In genomic region chr6:34346096-34346898, GRCm38 (mm10) we compare ENCODE assay signal across 7 mouse cellular contexts. TPM values are rescaled to one million over a fixed set of nuclear protein-coding genes. Genes with fewer than 3 reads are reported as not detected.
A peak's percentile ranks its signal among the peaks of the same experiment; 100 is the strongest.
DNase-seq lines count a peak whose midpoint lies in the region; ATAC-seq lines count a peak whose summit lies in the region.

No protein-coding gene starts in this region.

- 48% methylated on average over 14 of the region's 14 CpGs for WGBS in intestine, embryonic 14.5 days
- 50% methylated on average over 14 of the region's 14 CpGs for WGBS in midbrain, embryonic 13.5 days

- no peak overlapping the region for H3K4me3 ChIP-seq in intestine, embryonic 14.5 days (ENCODE audit: low read depth, low read length)
- H3K4me3 ChIP-seq in midbrain, embryonic 13.5 days (replicated peaks) = no peak overlapping the region

- peak; percentile 56; the same call in 1 of the 2 replicates for ATAC-seq in intestine, embryonic 14.5 days (replicated peaks; ENCODE audit: low FRiP score, low TSS enrichment, low read depth)
- ATAC-seq in midbrain, embryonic 13.5 days = peak; percentile 89

- H3K9me3 ChIP-seq in intestine, embryonic 14.5 days (ENCODE audit: control insufficient read depth, low read length) = no peaks in the 10 kb centered on the region
- no peaks in the 10 kb centered on the region for H3K9me3 ChIP-seq in midbrain, embryonic 13.5 days

- intact Hi-C loops in gastrocnemius, postnatal 36 days (cut with DNase I) = loop anchor here (1.0 kb wide), 1 partner anchor 53 kb away; no protein-coding TSS in a partner anchor
- intact Hi-C loops in left cerebral cortex, postnatal 10 days (cut with DNase I) = loop anchor here (2.0 kb wide), 1 partner anchor 53 kb away; no protein-coding TSS in a partner anchor

- no peak overlapping the region for H3K4me2 ChIP-seq in intestine, embryonic 14.5 days (ENCODE audit: low read length)
- no peak overlapping the region for H3K4me2 ChIP-seq in midbrain, embryonic 13.5 days (replicated peaks)

- H3K27ac ChIP-seq in intestine, embryonic 14.5 days (ENCODE audit: low read depth) = no peak overlapping the region
- H3K27ac ChIP-seq in midbrain, embryonic 13.5 days = no peak overlapping the region

- H3K4me1 ChIP-seq in intestine, embryonic 14.5 days (replicated peaks; ENCODE audit: control insufficient read depth, insufficient read depth, low read length) = 0 out of 2 replicates have a peak, but pooled peaks cover 3% of the 10 kb centered on the region
- H3K4me1 ChIP-seq in midbrain, embryonic 13.5 days (replicated peaks) = 0 out of 2 replicates have a peak, but pooled peaks cover 10% of the 10 kb centered on the region

- DNase-seq in adrenal gland, adult 2 months = peak; percentile 65
- DNase-seq in embryo, embryonic 10.5 days (ENCODE audit: low spot score) = peak; percentile 93
- peak; percentile 59 to 68 for DNase-seq in gastrocnemius, postnatal 36 days
- peak; percentile 88 for DNase-seq in intestine, embryonic 14.5 days (ENCODE audit: low spot score)
- peak; percentile 75 to 79 for DNase-seq in left cerebral cortex, postnatal 10 days (ENCODE audit: extremely low spot score in 1 of 2, low spot score in 2 of 2)
- peak; percentile 14 for DNase-seq in spleen, adult 12 weeks (ENCODE audit: low spot score)

- H3K9ac ChIP-seq in intestine, embryonic 14.5 days (ENCODE audit: low read length) = no peak overlapping the region
- H3K9ac ChIP-seq in midbrain, embryonic 13.5 days (replicated peaks) = no peak overlapping the region

- H3K27me3 ChIP-seq in intestine, embryonic 14.5 days (replicated peaks; ENCODE audit: control insufficient read depth, insufficient read depth, low read length) = no peaks in the 10 kb centered on the region
- H3K27me3 ChIP-seq in midbrain, embryonic 13.5 days = no peaks in the 10 kb centered on the region

- no peaks in the 10 kb centered on the region for H3K36me3 ChIP-seq in intestine, embryonic 14.5 days (ENCODE audit: control insufficient read depth, insufficient read depth, low read length)
- H3K36me3 ChIP-seq in midbrain, embryonic 13.5 days = no peaks in the 10 kb centered on the region

RNA-seq across cellular contexts. Expression of gene Akr1b8, which starts 7.6 kb away (rescaled TPM):
- total RNA-seq in adrenal gland, adult 2 months (2021) = 100 to 1,000 TPM; 267 to 269 TPM
- polyA plus RNA-seq in adrenal gland, adult 2 months (2012; rRNA removed) = 20.2 and 28.5 TPM in 2 replicates
- total RNA-seq in gastrocnemius, postnatal 36 days (2021) = 1 to 10 TPM; 1.7 to 2.2 TPM
- 6.2 and 6.6 TPM in 2 replicates for polyA plus RNA-seq in intestine, embryonic 14.5 days (2014; fragmentation: Nextera tagmentation; extraction: Ambion mirVana)
- 1 to 10 TPM in 1 of 2 experiments, under 1 TPM in 1; 0.84 to 1.1 TPM for total RNA-seq in left cerebral cortex, postnatal 10 days (2021)
- 6.8 and 10.1 TPM in 2 replicates for polyA plus RNA-seq in midbrain, embryonic 13.5 days (2015; fragmentation: Nextera tagmentation; extraction: Ambion mirVana)

RNA-seq across cellular contexts. Expression of gene Akr1b3, which starts 29.0 kb away (rescaled TPM):
- 100 to 1,000 TPM; 232 to 352 TPM for total RNA-seq in adrenal gland, adult 2 months (2021)
- 187 and 213 TPM in 2 replicates for polyA plus RNA-seq in adrenal gland, adult 2 months (2012; rRNA removed)
- total RNA-seq in gastrocnemius, postnatal 36 days (2021) = 100 to 1,000 TPM; 152 to 165 TPM
- polyA plus RNA-seq in intestine, embryonic 14.5 days (2014; fragmentation: Nextera tagmentation; extraction: Ambion mirVana) = 160 and 170 TPM in 2 replicates
- total RNA-seq in left cerebral cortex, postnatal 10 days (2021) = 10 to 100 TPM; 57.2 to 60.9 TPM
- polyA plus RNA-seq in midbrain, embryonic 13.5 days (2015; fragmentation: Nextera tagmentation; extraction: Ambion mirVana) = 103 and 107 TPM in 2 replicates

RNA-seq across cellular contexts. Expression of gene Akr1b10, which starts 37.7 kb away (rescaled TPM):
- 100 to 1,000 TPM; 167 to 199 TPM for total RNA-seq in adrenal gland, adult 2 months (2021)
- 53.5 and 64.3 TPM in 2 replicates for polyA plus RNA-seq in adrenal gland, adult 2 months (2012; rRNA removed)
- total RNA-seq in gastrocnemius, postnatal 36 days (2021) = 10 to 100 TPM; 52.6 to 56.5 TPM
- 17.0 and 17.6 TPM in 2 replicates for polyA plus RNA-seq in intestine, embryonic 14.5 days (2014; fragmentation: Nextera tagmentation; extraction: Ambion mirVana)
- total RNA-seq in left cerebral cortex, postnatal 10 days (2021) = 10 to 100 TPM; 15.6 to 15.7 TPM
- 8.1 and 8.4 TPM in 2 replicates for polyA plus RNA-seq in midbrain, embryonic 13.5 days (2015; fragmentation: Nextera tagmentation; extraction: Ambion mirVana)

Comparison
In these comparisons a context has a peak if more than half of its experiments do, and no peak if none do; other contexts are left out.
1. DNase-seq: peak in every context shown above with its lines; median percentile 93 in embryo, embryonic 10.5 days; 88 in intestine, embryonic 14.5 days; 77 in left cerebral cortex, postnatal 10 days; 65 in adrenal gland, adult 2 months; 64 in gastrocnemius, postnatal 36 days; 14 in spleen, adult 12 weeks.
2. RNA of gene Akr1b8, which starts 7.6 kb away (total RNA-seq): 267 to 269 TPM in adrenal gland, adult 2 months; 1.7 to 2.2 TPM in gastrocnemius, postnatal 36 days and 0.84 to 1.1 TPM in left cerebral cortex, postnatal 10 days; every median in the first group is over 10 times any median in the second.